Mouse (Mus musculus) gastrocnemius, adult 8-10 months (tissue): Measurements from ENCODE around the gene Ube3b. TPM values are rescaled to one million over a fixed set of nuclear protein-coding genes. Genes with fewer than 3 reads are reported as not detected.
A peak's percentile ranks its signal among the peaks of the same experiment; 100 is the strongest.

Experiments
- DNase-seq, 2 experiments: peaks; one replicate each; pipeline ENCODE4 v3.0.0; 2022; ENCODE audit warnings: low spot score in 2 of 2
- total RNA-seq, 4 experiments: library from RNA; stranded (reverse); gene quantifications; 2 replicates each; pipeline ENCODE4 v1.2.4; 2022

Ube3b gene
- total RNA-seq, 4 experiments from 2014 or later: 129 to 147 (median 134) TPM

- DNase-seq: no peak
Measured at GRCm38 (mm10) chr5:114373581-114373980, 6.8 kb upstream of the Ube3b start.

GRCm38 (mm10) chr5:114374409-114375213, 5.8 kb upstream of the Ube3b start:
- DNase-seq: no peak

- DNase-seq: no peak
Measured at GRCm38 (mm10) chr5:114378177-114378920, 2.1 kb upstream of the Ube3b start.

- DNase-seq: no peak
Measured at GRCm38 (mm10) chr5:114378936-114379335, 1.5 kb upstream of the Ube3b start.

- no peak for DNase-seq
Measured at GRCm38 (mm10) chr5:114379763-114380162, 644 bp upstream of the Ube3b start.

- no peak for DNase-seq
Measured at GRCm38 (mm10) chr5:114381013-114381351, 575 bp downstream of the Ube3b start.

GRCm38 (mm10) chr5:114383184-114383904, 2.9 kb downstream of the Ube3b start:
- no peak for DNase-seq

- no peak for DNase-seq
Measured at GRCm38 (mm10) chr5:114384448-114384847, 4.0 kb downstream of the Ube3b start.

- DNase-seq: no peak
Measured at GRCm38 (mm10) chr5:114393169-114393568, 12.8 kb downstream of the Ube3b start.

- no peak for DNase-seq
Measured at GRCm38 (mm10) chr5:114406592-114406991, 26.2 kb downstream of the Ube3b start.

GRCm38 (mm10) chr5:114407269-114407668, 26.9 kb downstream of the Ube3b start:
- DNase-seq: no peak

- no peak for DNase-seq
Measured at GRCm38 (mm10) chr5:114407810-114408209, 27.4 kb downstream of the Ube3b start.

GRCm38 (mm10) chr5:114408846-114409245, 28.4 kb downstream of the Ube3b start:
- DNase-seq: no peak

GRCm38 (mm10) chr5:114410429-114410828, 30.0 kb downstream of the Ube3b start:
- DNase-seq: no peak

GRCm38 (mm10) chr5:114412361-114412998, 32.1 kb downstream of the Ube3b start:
- no peak for DNase-seq

- DNase-seq: peak; percentile 26
Measured at GRCm38 (mm10) chr5:114413067-114413735, 32.8 kb downstream of the Ube3b start.

GRCm38 (mm10) chr5:114415606-114416005, 35.2 kb downstream of the Ube3b start:
- DNase-seq: no peak

GRCm38 (mm10) chr5:114416855-114417254, 36.4 kb downstream of the Ube3b start:
- DNase-seq: no peak

- no peak for DNase-seq
Measured at GRCm38 (mm10) chr5:114418541-114418940, 38.1 kb downstream of the Ube3b start.

GRCm38 (mm10) chr5:114421561-114422298, 41.3 kb downstream of the Ube3b start:
- no peak for DNase-seq
